Mouse (Mus musculus) right cerebral cortex, adult 2 months (tissue): ENCODE measurements around the gene Xrra1.
"Not testable (repeated sequence)": the region's sequence is repeated elsewhere in the genome, so short reads cannot be mapped to it uniquely, and the experiment has no call there.

Experiments
- DNase-seq, 2 experiments: peaks; one replicate each; pipeline ENCODE4 v3.0.0; 2021 to 2022; ENCODE audit warnings: low spot score in 2 of 2

Gene Xrra1

GRCm38 (mm10) chr7:99953442-99954098, 94.7 kb downstream of the Xrra1 start:
- DNase-seq: peak; percentile 75 to 85

- no peak for DNase-seq
Observed at GRCm38 (mm10) chr7:99954212-99954611, 95.3 kb downstream of the Xrra1 start.

- no peak for DNase-seq
Observed at GRCm38 (mm10) chr7:99956095-99956494, 97.2 kb downstream of the Xrra1 start.

- no peak for DNase-seq
Observed at GRCm38 (mm10) chr7:99957226-99957965, 98.5 kb downstream of the Xrra1 start.

- not testable (repeated sequence) for DNase-seq
Observed at GRCm38 (mm10) chr7:99960571-99960970, 101.7 kb downstream of the Xrra1 start.

- DNase-seq: no peak
Observed at GRCm38 (mm10) chr7:99961518-99961917, 102.6 kb downstream of the Xrra1 start.

- no peak for DNase-seq
Observed at GRCm38 (mm10) chr7:99962536-99963236, 103.8 kb downstream of the Xrra1 start.

- DNase-seq: no peak
Observed at GRCm38 (mm10) chr7:99963237-99963860, 104.4 kb downstream of the Xrra1 start.

GRCm38 (mm10) chr7:99965020-99965841, 106.3 kb downstream of the Xrra1 start:
- DNase-seq: peak; percentile 68 to 69

- DNase-seq: no peak
Observed at GRCm38 (mm10) chr7:99966011-99966721, 107.2 kb downstream of the Xrra1 start.
